Mouse (Mus musculus): ENCODE measurements around the gene Cd34.

DNA sequence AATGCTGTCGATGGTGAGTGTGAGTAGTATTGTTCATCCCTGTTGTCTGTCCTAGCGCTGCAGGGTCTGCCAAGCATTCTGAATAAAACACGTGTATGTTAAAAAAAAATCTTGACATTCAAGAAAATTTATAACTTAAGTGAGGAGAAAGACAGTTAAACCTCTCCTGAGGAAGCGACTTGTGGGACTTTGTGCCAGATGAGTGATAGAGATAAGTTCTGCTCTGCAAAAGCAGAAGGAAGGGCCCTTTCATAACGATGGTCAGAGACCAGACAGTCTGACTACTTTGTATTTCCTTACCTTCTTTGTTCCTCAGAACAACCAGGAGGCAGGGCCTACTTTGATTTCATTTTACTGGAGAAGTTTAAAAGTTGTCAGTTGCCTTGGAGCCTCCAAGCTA, 4.9 kb downstream of the Cd34 start:
- no peak for TF ChIP-seq CTCF (IDR thresholded peaks at IDR 0.05; ENCODE audit: extremely low read depth, insufficient read length, insufficient replicate concordance, low read depth, low read length)
- TF ChIP-seq POLR2A (IDR thresholded peaks at IDR 0.05; ENCODE audit: low read depth, low read length) = no peak

All from small intestine, adult 2 months (tissue).